Mouse (Mus musculus) spleen, postnatal 4 days (tissue): Measurements from ENCODE around the gene Spata13.

ENCODE experiments used
- DNase-seq, 2 experiments: peaks; one replicate each; pipeline ENCODE4 v3.0.0; 2022; ENCODE audit warnings: low spot score in 2 of 2

Gene Spata13

GRCm38 (mm10) chr14:60747154-60747870, 113.5 kb downstream of the Spata13 start:
- no peak for DNase-seq

GRCm38 (mm10) chr14:60749880-60750279, 116.1 kb downstream of the Spata13 start:
- DNase-seq = no peak

GRCm38 (mm10) chr14:60751581-60751980, 117.8 kb downstream of the Spata13 start:
- DNase-seq = no peak

GRCm38 (mm10) chr14:60752892-60753800, 119.3 kb downstream of the Spata13 start:
- DNase-seq = no peak

- no peak for DNase-seq
Measured at GRCm38 (mm10) chr14:60753801-60754126, 120.0 kb downstream of the Spata13 start.

- DNase-seq = no peak
Measured at GRCm38 (mm10) chr14:60754656-60755055, 120.9 kb downstream of the Spata13 start.

GRCm38 (mm10) chr14:60756271-60756670, 122.5 kb downstream of the Spata13 start:
- DNase-seq = no peak

- DNase-seq = no peak
Measured at GRCm38 (mm10) chr14:60757265-60757664, 123.5 kb downstream of the Spata13 start.

GRCm38 (mm10) chr14:60757722-60758121, 123.9 kb downstream of the Spata13 start:
- no peak for DNase-seq

- DNase-seq = no peak
Measured at GRCm38 (mm10) chr14:60759097-60759496, 125.3 kb downstream of the Spata13 start.

- no peak for DNase-seq
Measured at GRCm38 (mm10) chr14:60761801-60762200, 128.0 kb downstream of the Spata13 start.

- peak in 1 of 2 experiments; percentile 52 for DNase-seq
Measured at GRCm38 (mm10) chr14:60762754-60763153, 129.0 kb downstream of the Spata13 start.

- DNase-seq = no peak
Measured at GRCm38 (mm10) chr14:60763746-60764145, 129.9 kb downstream of the Spata13 start.

- no peak for DNase-seq
Measured at GRCm38 (mm10) chr14:60764526-60764925, 130.7 kb downstream of the Spata13 start.

GRCm38 (mm10) chr14:60765025-60765424, 131.2 kb downstream of the Spata13 start:
- DNase-seq = no peak

- no peak for DNase-seq
Measured at GRCm38 (mm10) chr14:60767884-60768283, 134.1 kb downstream of the Spata13 start, which contains the start of gene C1qtnf9. TSS of gene C1qtnf9 (plus strand) at chr14:60768134.

- DNase-seq = no peak
Measured at GRCm38 (mm10) chr14:60769340-60769739, 135.5 kb downstream of the Spata13 start.

GRCm38 (mm10) chr14:60770594-60770993, 136.8 kb downstream of the Spata13 start:
- peak in 1 of 2 experiments; percentile 54 for DNase-seq

- DNase-seq = peak; percentile 70 to 88
Measured at GRCm38 (mm10) chr14:60771057-60771456, 137.3 kb downstream of the Spata13 start.

- peak in 1 of 2 experiments; percentile 61 for DNase-seq
Measured at GRCm38 (mm10) chr14:60773476-60773875, 139.7 kb downstream of the Spata13 start.

GRCm38 (mm10) chr14:60776521-60776920, 142.7 kb downstream of the Spata13 start:
- no peak for DNase-seq

- no peak for DNase-seq
Measured at GRCm38 (mm10) chr14:60777485-60777919, 143.7 kb downstream of the Spata13 start.

GRCm38 (mm10) chr14:60779198-60779597, 145.4 kb downstream of the Spata13 start:
- peak in 1 of 2 experiments; percentile 58 for DNase-seq
